Mouse (Mus musculus): Measurements from ENCODE around the gene Cd209g. TPM values are rescaled to one million over a fixed set of nuclear protein-coding genes. Genes with fewer than 3 reads are reported as not detected.

Gene Cd209g
- polyA plus RNA-seq, 1 experiment from 2014 or later, result not detected

- Histone ChIP-seq H3K4me2 (replicated peaks) (peak overlapping the region; percentile 80), H3K4me1 (peaks cover 26% of the 10 kb centered on the region), H3K27ac (no peak overlapping the region), H3K4me3 (peak overlapping the region; percentile 89), H3K9me3 (no peaks in the 10 kb centered on the region), H3K36me3 (no peaks in the 10 kb centered on the region), H3K27me3 (replicated peaks) (no peaks in the 10 kb centered on the region), H3K9ac (peak overlapping the region; percentile 87)
- ATAC-seq (ENCODE audit: low FRiP score, low read depth), result peak; percentile 11
- 14% methylated on average over 10 of the region's 10 CpGs for WGBS
Measured at GRCm38 (mm10) chr8:4166881-4167525, 33.1 kb downstream of the Cd209g start.

GRCm38 (mm10) chr8:4167918-4168317, 34.0 kb downstream of the Cd209g start:
- H3K27me3 ChIP-seq (replicated peaks), result no peaks in the 10 kb centered on the region
- no peak overlapping the region for H3K4me3 ChIP-seq
- peaks cover 26% of the 10 kb centered on the region for H3K4me1 ChIP-seq
- ATAC-seq (ENCODE audit: low FRiP score, low read depth), result no peak
- no peaks in the 10 kb centered on the region for H3K9me3 ChIP-seq
- 93% methylated on average over 1 of the region's 1 CpGs for WGBS
- no peaks in the 10 kb centered on the region for H3K36me3 ChIP-seq
- no peak overlapping the region for H3K9ac ChIP-seq
- no peak overlapping the region for H3K27ac ChIP-seq
- peak overlapping the region; percentile 80 for H3K4me2 ChIP-seq (replicated peaks)

- Histone ChIP-seq H3K27ac (no peak overlapping the region), H3K27me3 (replicated peaks) (no peaks in the 10 kb centered on the region), H3K9me3 (no peaks in the 10 kb centered on the region), H3K4me3 (no peak overlapping the region), H3K4me1 (peaks cover 20% of the 10 kb centered on the region; the same call in 1 of the 2 replicates), H3K4me2 (replicated peaks) (no peak overlapping the region), H3K36me3 (peaks cover 12% of the 10 kb centered on the region), H3K9ac (no peak overlapping the region)
- WGBS, result 73% methylated on average over 3 of the region's 3 CpGs
- ATAC-seq (ENCODE audit: low FRiP score, low read depth), result no peak
Measured at GRCm38 (mm10) chr8:4172486-4172885, 38.6 kb downstream of the Cd209g start.

GRCm38 (mm10) chr8:4174018-4174417, 40.1 kb downstream of the Cd209g start:
- no peaks in the 10 kb centered on the region for H3K9me3 ChIP-seq
- ATAC-seq (ENCODE audit: low FRiP score, low read depth), result no peak
- H3K27me3 ChIP-seq (replicated peaks), result no peaks in the 10 kb centered on the region
- H3K4me1 ChIP-seq, result peaks cover 8% of the 10 kb centered on the region; the same call in 1 of the 2 replicates
- H3K27ac ChIP-seq, result no peak overlapping the region
- H3K4me2 ChIP-seq (replicated peaks), result no peak overlapping the region
- no peak overlapping the region for H3K4me3 ChIP-seq
- H3K36me3 ChIP-seq, result peaks cover 12% of the 10 kb centered on the region
- H3K9ac ChIP-seq, result no peak overlapping the region
- WGBS, result 83% methylated on average over 2 of the region's 2 CpGs

- no peaks in the 10 kb centered on the region for H3K9me3 ChIP-seq
- H3K27ac ChIP-seq, result no peak overlapping the region
- no peaks in the 10 kb centered on the region for H3K4me1 ChIP-seq
- no peak overlapping the region for H3K4me3 ChIP-seq
- no peak overlapping the region for H3K4me2 ChIP-seq (replicated peaks)
- H3K36me3 ChIP-seq, result peaks cover 45% of the 10 kb centered on the region
- H3K9ac ChIP-seq, result no peak overlapping the region
- ATAC-seq (ENCODE audit: low FRiP score, low read depth), result no peak
- H3K27me3 ChIP-seq (replicated peaks), result no peaks in the 10 kb centered on the region
- WGBS, result 83% methylated on average over 8 of the region's 8 CpGs
Measured at GRCm38 (mm10) chr8:4183409-4183808, 49.5 kb downstream of the Cd209g start.

- Histone ChIP-seq H3K4me3 (no peak overlapping the region), H3K9ac (no peak overlapping the region), H3K4me1 (no peaks in the 10 kb centered on the region), H3K9me3 (no peaks in the 10 kb centered on the region), H3K27ac (no peak overlapping the region), H3K4me2 (replicated peaks) (no peak overlapping the region), H3K36me3 (peaks cover 62% of the 10 kb centered on the region), H3K27me3 (replicated peaks) (no peaks in the 10 kb centered on the region)
- WGBS, result 92% methylated on average over 2 of the region's 2 CpGs
- no peak for ATAC-seq (ENCODE audit: low FRiP score, low read depth)
Measured at GRCm38 (mm10) chr8:4186151-4186550, 52.3 kb downstream of the Cd209g start.

Other genes starting within 250 kb of the Cd209g start
- gene Cd209b, start 207.3 kb upstream of the Cd209g start, polyA plus RNA-seq (2016; fragmentation: Nextera tagmentation; extraction: Ambion mirVana), result not detected in 2 replicates
- gene Cd209c, start 179.4 kb upstream of the Cd209g start, polyA plus RNA-seq (2016; fragmentation: Nextera tagmentation; extraction: Ambion mirVana), result 0.63 and 0.72 TPM in 2 replicates
- gene Cd209f, start 28.3 kb upstream of the Cd209g start, polyA plus RNA-seq (2016; fragmentation: Nextera tagmentation; extraction: Ambion mirVana), result not detected in 2 replicates
- 72.1 and 74.7 TPM in 2 replicates for gene Evi5l, start 32.5 kb downstream of the Cd209g start, polyA plus RNA-seq (2016; fragmentation: Nextera tagmentation; extraction: Ambion mirVana)
- 40.7 and 41.6 TPM in 2 replicates for gene Prr36, start 83.4 kb downstream of the Cd209g start, polyA plus RNA-seq (2016; fragmentation: Nextera tagmentation; extraction: Ambion mirVana)
- gene Lrrc8e, start 92.7 kb downstream of the Cd209g start, polyA plus RNA-seq (2016; fragmentation: Nextera tagmentation; extraction: Ambion mirVana), result 0.05 and 0.08 TPM in 2 replicates
- 43.4 and 50.9 TPM in 2 replicates for gene Map2k7, start 104.6 kb downstream of the Cd209g start, polyA plus RNA-seq (2016; fragmentation: Nextera tagmentation; extraction: Ambion mirVana)
- 1.2 and 1.5 TPM in 2 replicates for gene Gm49320, start 104.8 kb downstream of the Cd209g start, polyA plus RNA-seq (2016; fragmentation: Nextera tagmentation; extraction: Ambion mirVana)
- 5.4 and 8.1 TPM in 2 replicates for gene Tgfbr3l, start 114.1 kb downstream of the Cd209g start, polyA plus RNA-seq (2016; fragmentation: Nextera tagmentation; extraction: Ambion mirVana)
- gene Snapc2, start 119.0 kb downstream of the Cd209g start, polyA plus RNA-seq (2016; fragmentation: Nextera tagmentation; extraction: Ambion mirVana), result 60.6 and 63.2 TPM in 2 replicates
- gene Ctxn1, start 125.2 kb downstream of the Cd209g start, polyA plus RNA-seq (2016; fragmentation: Nextera tagmentation; extraction: Ambion mirVana), result 209 and 218 TPM in 2 replicates
- gene Timm44, start 141.8 kb downstream of the Cd209g start, polyA plus RNA-seq (2016; fragmentation: Nextera tagmentation; extraction: Ambion mirVana), result 44.9 and 53.2 TPM in 2 replicates
- 21.2 and 22.8 TPM in 2 replicates for gene Ccl25, start 191.1 kb downstream of the Cd209g start, polyA plus RNA-seq (2016; fragmentation: Nextera tagmentation; extraction: Ambion mirVana)
- gene Elavl1, start 191.3 kb downstream of the Cd209g start, polyA plus RNA-seq (2016; fragmentation: Nextera tagmentation; extraction: Ambion mirVana), result 222 and 233 TPM in 2 replicates